Mouse (Mus musculus) urinary bladder, postnatal 0 days (tissue): ENCODE results near the gene Eif4h. TPM values are rescaled to one million over a fixed set of nuclear protein-coding genes. Genes with fewer than 3 reads are reported as not detected.

Experiments used
- microRNA-seq: library from miRNA; unstranded; fragments of <30 nt; microRNA quantifications from one replicate; pipeline ENCODE4, GENCODE M21; 2016
- polyA plus RNA-seq: library from polyadenylated mRNA; unstranded; fragments of >200 nt; fragmentation: Nextera tagmentation; extraction: Ambion mirVana; gene quantifications from 2 replicates; pipeline ENCODE4 v1.2.1, GENCODE M21; 2015

The Eif4h gene
- polyA plus RNA-seq: 277 and 281 TPM in 2 replicates

GRCm38 (mm10) chr5:134639269-134639682 is at the start of gene Eif4h:
Gene Eif4h (minus strand): TSS chr5:134639490.

GRCm38 (mm10) chr5:134688086-134688717 is 48.9 kb upstream of the Eif4h start, which contains the start of gene Limk1:
Gene Limk1 (minus strand): TSS chr5:134688598.

DNA sequence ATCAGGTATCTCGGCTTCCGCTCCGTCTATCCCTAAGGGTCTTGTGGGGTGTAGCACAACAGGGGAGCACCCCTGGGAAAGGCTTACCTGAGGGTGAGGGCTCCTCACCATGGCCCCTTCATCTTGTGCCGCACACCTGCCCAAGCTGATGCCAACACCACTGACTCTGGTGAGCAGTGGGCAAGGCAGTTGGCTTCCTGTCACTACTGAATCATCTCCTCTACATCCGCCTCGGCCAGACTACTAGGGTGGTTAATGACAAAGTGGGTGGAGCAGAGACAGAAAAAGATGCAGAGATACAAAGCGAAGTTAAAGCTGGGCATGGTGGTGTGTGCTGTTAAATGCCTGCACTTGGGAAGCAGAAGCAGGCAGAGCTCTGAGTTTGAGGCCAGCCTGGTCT is 24.5 kb downstream of the Eif4h start, which contains the start of gene Lat2:
Lat2 (minus strand) TSS at position 224 of the 400 bp plus-strand sequence.

DNA sequence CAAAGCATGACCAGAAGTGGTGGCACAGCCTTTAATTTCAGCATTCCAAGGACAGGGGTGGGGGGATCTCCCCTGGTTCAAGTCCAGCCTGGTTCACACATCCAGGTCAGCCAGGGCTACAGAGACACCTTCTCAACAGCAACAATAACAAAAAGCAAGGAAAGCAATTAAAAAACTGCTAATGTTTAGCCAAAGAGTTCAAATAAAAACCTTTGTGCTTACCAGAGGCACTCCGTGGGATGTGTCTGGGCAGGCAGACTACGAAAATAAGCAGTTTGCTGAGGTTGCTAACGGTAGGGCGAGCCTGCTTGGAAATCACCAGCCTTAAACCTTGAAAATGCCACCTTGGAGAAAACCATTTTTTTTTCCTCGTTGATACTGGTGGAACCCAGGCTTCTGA is 58.1 kb downstream of the Eif4h start, which contains the start of gene Rfc2:
Rfc2 (plus strand) TSS at position 221 of the 400 bp plus-strand sequence.

Small RNA genes within 50 kb of the gene (microRNA-seq; reads per million reads assigned to microRNA genes)
- gene Mir7228: not detected

Other genes with a start within 250 kb of the Eif4h start
- gene Gtf2ird1, start 182.8 kb downstream of the Eif4h start, polyA plus RNA-seq: 35.1 and 41.8 TPM in 2 replicates
- 1.4 and 1.6 TPM in 2 replicates for gene Clip2, start 87.1 kb downstream of the Eif4h start, polyA plus RNA-seq
- gene Syna, start 79.3 kb downstream of the Eif4h start, polyA plus RNA-seq: 0.16 and 0.23 TPM in 2 replicates
- 86.0 and 102 TPM in 2 replicates for gene Rfc2, start 58.1 kb downstream of the Eif4h start, polyA plus RNA-seq
- gene Lat2, start 24.5 kb downstream of the Eif4h start, polyA plus RNA-seq: 2.9 and 8.6 TPM in 2 replicates
- 4.6 and 5.1 TPM in 2 replicates for gene Limk1, start 49.1 kb upstream of the Eif4h start, polyA plus RNA-seq
- 512 and 553 TPM in 2 replicates for gene Eln, start 107.8 kb upstream of the Eif4h start, polyA plus RNA-seq